Mouse (Mus musculus) left cerebral cortex, postnatal 14 days (tissue): Measurements from ENCODE around the gene Tmem156. TPM values are rescaled to one million over a fixed set of nuclear protein-coding genes. Genes with fewer than 3 reads are reported as not detected.
A peak's percentile ranks its signal among the peaks of the same experiment; 100 is the strongest.

Experiments used
- DNase-seq, 2 experiments: peaks; one replicate each; pipeline ENCODE4 v3.0.0; 2021 to 2022; ENCODE audit warnings: low spot score in 2 of 2, mixed read lengths in 1 of 2
- intact Hi-C: fragments of 180-260 bp; cut with DNase I; formaldehyde crosslinking; loops from one replicate; pipeline ENCODE4 v1.15.1; 2025
- total RNA-seq, 2 experiments: library from RNA; stranded (reverse); gene quantifications; 2 replicates each; pipeline ENCODE4 v1.2.3; 2021

Tmem156 gene
- total RNA-seq, 2 experiments from 2014 or later = 0.61 to 0.62 TPM

GRCm38 (mm10) chr5:65015508-65015907 lies 76.4 kb downstream of the Tmem156 start:
- intact Hi-C loops = loop anchor here (5.0 kb wide), 1 partner anchor 117 kb away; no protein-coding TSS in a partner anchor
- no peak for DNase-seq

- intact Hi-C loops = no loop called here
- DNase-seq = no peak
These were observed 79.9 kb downstream of the Tmem156 start for GRCm38 (mm10) chr5:65011901-65012573.

- intact Hi-C loops = loop anchor here (10.0 kb wide), 1 partner anchor 379 kb away; no protein-coding TSS in a partner anchor
- peak in 1 of 2 experiments; percentile 17 for DNase-seq
These were observed 85.9 kb downstream of the Tmem156 start for GRCm38 (mm10) chr5:65006011-65006491.

GRCm38 (mm10) chr5:65005251-65005650 lies 86.7 kb downstream of the Tmem156 start:
- no peak for DNase-seq
- intact Hi-C loops = loop anchor here (10.0 kb wide), 1 partner anchor 380 kb away; no protein-coding TSS in a partner anchor

Other genes starting within 250 kb of the Tmem156 start
- gene Tlr1, start 158.6 kb downstream of the Tmem156 start, total RNA-seq = under 1 TPM in 1 of 2 experiments, not detected in 1; 0.15 TPM
- gene Tlr6, start 132.0 kb downstream of the Tmem156 start, total RNA-seq = 1 to 10 TPM in 1 of 2 experiments, under 1 TPM in 1; 0.70 to 1.8 TPM
- 1 to 10 TPM; 4.8 to 5.9 TPM for gene Fam114a1, start 122.1 kb downstream of the Tmem156 start, total RNA-seq
- gene Klhl5, start 15.4 kb upstream of the Tmem156 start, total RNA-seq = 10 to 100 TPM; 51.1 to 60.2 TPM
- 10 to 100 TPM; 19.7 to 20.1 TPM for gene Wdr19, start 107.6 kb upstream of the Tmem156 start, total RNA-seq
- gene Rfc1, start 243.5 kb upstream of the Tmem156 start, total RNA-seq = 10 to 100 TPM; 27.0 to 29.6 TPM